Mouse (Mus musculus): ENCODE results near the gene Lipa.

Gene Lipa

DNA sequence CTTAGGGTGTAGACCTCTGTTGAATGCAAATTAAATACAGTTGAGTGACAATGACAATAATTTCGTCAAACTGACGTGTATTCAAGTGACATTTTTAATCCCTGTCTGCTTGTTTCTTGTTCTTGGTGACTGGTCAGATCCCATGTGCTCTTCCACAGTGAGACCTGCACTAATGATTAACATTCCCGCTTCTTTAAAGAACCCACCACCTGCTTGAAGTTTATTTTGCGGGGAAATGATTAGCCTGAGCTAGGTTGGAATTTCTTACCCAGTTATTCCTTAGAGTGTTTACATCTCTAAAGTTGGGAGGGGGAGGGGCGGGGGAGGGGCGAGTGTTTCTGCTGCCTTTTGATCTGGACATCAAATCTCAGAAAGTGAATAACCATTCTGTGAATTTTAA lies 59.1 kb downstream of the Lipa start:
- in situ Hi-C loops (cut with MboI, MseI) = no loop called here

DNA sequence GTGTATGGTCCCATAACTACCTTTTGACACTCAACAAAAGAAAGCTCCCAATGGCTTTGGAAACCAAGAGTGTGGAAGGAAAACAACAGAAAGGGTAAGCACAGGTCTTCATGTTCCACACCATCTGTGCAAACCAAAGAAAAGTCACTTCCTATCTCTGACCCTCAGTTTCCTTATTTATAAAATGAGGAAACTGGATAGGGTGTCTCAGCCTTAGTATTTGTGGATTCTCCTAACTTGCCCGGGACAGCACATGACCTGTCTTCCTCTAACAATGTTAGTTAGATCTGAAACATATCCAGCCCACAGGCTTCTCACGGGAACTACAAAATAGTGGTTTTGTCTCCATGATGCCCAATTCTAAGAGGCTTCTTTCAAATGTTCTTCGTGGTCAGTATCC lies 62.8 kb downstream of the Lipa start:
- in situ Hi-C loops (cut with MboI, MseI) = no loop called here

DNA sequence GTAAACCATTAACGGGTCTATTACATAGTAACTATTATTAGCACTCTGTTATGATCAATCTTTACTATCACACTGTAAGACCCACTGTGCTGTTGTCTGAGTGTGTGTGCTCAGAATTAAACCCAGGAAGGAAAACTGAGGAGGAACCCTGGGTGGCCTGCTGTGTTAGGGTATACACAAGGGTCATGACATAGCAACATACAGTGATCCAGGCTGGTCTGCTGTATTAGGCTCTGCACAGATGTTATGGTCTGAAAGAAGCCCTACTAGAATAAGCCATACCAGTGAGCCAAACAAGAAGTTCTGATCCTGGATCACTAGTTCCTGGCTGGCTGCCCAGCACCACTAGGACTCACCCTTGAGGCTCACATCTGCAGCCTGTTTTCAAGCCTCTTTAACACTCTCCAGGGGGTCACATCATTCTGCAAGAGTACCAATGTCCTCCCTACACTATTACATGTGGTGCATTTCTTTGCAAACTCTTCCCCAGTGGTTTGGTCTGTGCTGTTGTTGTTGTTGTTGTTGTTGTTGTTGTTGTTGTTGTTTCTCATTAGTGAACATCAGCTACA lies 65.7 kb downstream of the Lipa start:
- in situ Hi-C loops (cut with MboI, MseI) = no loop called here

DNA sequence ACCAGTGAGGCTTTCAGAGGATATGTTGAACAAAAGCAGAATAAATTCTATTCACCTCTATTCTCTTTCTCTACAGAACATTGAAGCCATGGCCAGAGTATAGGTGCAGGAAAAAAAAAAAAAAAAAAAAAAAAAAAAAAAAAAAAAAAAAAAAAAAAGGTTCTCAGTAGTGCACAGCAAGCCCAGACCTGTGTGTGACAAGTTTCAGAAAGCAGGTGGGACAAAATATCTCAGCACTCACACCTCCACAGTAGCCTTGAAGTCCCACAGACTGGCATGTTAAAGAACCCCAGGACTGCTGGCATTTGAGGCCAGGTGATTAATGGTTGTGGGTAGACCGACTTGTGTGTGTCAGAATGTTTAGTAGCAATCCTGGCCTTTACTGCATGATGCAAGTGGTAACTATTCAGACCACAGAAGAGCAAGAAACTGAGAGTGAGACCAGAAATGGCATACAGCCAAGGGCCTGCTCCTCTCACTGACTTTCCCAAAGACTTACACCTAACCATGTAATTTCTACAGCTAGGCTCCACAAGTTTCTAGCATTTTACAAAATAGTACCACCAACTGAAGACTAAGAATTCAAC lies 76.4 kb downstream of the Lipa start:
- in situ Hi-C loops (cut with MboI, MseI) = no loop called here

DNA sequence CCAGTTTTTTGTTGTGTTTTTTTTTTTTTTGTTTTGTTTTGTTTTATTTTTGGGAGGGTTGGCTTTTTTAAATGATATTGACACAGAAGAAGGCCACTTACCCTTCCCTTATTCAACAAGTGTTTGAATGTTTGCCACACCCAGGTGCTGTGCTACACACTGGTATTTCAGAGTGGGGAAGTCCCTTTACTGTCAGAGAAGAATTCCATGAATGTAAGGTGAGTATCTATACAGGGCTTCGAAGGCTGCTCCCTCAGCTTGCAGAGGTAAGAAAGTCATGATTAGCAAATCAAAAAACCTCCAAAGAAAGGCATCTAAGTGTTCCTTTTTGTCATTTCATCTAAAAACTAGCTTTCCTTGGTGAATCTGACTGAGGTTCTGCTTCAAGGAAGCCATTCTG lies 78.4 kb downstream of the Lipa start:
- in situ Hi-C loops (cut with MboI, MseI) = no loop called here

DNA sequence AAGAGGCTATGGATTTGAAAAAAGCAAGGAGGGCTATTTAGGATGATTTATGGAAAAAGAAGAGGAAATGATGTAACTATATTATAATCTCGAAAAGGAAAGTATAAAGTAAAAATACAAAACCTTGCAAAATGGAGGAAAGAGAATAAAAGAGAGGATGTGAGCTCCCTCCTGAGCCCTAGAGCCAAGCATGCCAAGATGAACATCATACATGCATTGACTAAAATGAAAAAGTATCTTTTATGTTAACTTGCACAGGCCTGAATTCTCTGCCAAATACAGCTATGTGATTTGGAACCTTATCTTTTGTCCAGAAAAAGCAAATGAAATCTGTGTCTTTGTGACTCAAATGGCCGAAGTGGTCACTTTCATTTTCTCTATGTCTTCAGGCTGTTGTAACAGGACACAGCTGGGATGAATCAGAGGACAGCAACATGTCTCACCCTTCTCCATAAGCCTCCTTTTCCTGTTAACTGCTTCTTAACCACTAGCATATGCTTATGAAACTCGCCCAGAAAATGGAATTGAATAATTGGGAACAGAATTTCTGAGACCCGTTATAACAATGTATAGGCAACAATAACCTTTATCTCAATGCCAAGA lies 81.8 kb downstream of the Lipa start:
- in situ Hi-C loops (cut with MboI, MseI) = no loop called here

DNA sequence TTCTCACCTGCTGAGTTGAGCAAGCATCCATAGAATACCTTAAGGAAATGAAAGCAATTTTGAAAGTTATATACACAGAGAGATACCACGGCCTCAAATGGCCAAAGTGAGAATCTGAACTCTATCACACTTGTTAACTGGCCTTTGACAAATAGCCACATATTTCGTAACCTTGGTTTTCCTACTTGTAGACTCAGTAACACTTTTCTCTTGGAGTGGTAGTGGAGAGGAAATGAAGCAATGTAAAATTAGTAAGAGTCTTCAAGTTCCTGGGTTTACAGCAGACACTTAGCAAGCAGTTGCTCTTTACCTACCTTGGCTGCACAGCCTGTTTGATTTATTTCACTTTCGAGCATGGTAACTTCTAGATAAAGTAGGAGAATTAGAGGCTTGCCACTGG lies 82.5 kb downstream of the Lipa start:
- in situ Hi-C loops (cut with MboI, MseI) = no loop called here
